Mouse (Mus musculus): ENCODE measurements around the gene Rnf6. TPM values are rescaled to one million over a fixed set of nuclear protein-coding genes. Genes with fewer than 3 reads are reported as not detected.
A peak's percentile ranks its signal among the peaks of the same experiment; 100 is the strongest.

The Rnf6 gene
- 10 to 100 TPM; 47.2 to 74.5 TPM for total RNA-seq (2021)
- long read RNA-seq, experiment 1, transcript Rnf6-208 (5 exons, 3,276 nt), result minor isoform, 10 of 68 reads
- long read RNA-seq, experiment 1, transcript Rnf6-206 (5 exons, 3,452 nt), result major isoform, 33 of 68 reads
- long read RNA-seq, experiment 1, partial matches to known transcripts, result 13 of 68 reads
- long read RNA-seq, experiment 1, other reads (novel, unspliced or antisense), result 8 of 68 reads
- long read RNA-seq, experiment 2, transcript Rnf6-206 (5 exons, 3,452 nt), result major isoform, 142 of 212 reads
- long read RNA-seq, experiment 2, transcript Rnf6-201 (5 exons, 2,388 nt), result minor isoform, 16 of 212 reads
- long read RNA-seq, experiment 2, transcript Rnf6-208 (5 exons, 3,276 nt), result minor isoform, 6 of 212 reads
- long read RNA-seq, experiment 2, partial matches to known transcripts, result 32 of 212 reads
- long read RNA-seq, experiment 2, other reads (novel, unspliced or antisense), result 16 of 212 reads

DNA sequence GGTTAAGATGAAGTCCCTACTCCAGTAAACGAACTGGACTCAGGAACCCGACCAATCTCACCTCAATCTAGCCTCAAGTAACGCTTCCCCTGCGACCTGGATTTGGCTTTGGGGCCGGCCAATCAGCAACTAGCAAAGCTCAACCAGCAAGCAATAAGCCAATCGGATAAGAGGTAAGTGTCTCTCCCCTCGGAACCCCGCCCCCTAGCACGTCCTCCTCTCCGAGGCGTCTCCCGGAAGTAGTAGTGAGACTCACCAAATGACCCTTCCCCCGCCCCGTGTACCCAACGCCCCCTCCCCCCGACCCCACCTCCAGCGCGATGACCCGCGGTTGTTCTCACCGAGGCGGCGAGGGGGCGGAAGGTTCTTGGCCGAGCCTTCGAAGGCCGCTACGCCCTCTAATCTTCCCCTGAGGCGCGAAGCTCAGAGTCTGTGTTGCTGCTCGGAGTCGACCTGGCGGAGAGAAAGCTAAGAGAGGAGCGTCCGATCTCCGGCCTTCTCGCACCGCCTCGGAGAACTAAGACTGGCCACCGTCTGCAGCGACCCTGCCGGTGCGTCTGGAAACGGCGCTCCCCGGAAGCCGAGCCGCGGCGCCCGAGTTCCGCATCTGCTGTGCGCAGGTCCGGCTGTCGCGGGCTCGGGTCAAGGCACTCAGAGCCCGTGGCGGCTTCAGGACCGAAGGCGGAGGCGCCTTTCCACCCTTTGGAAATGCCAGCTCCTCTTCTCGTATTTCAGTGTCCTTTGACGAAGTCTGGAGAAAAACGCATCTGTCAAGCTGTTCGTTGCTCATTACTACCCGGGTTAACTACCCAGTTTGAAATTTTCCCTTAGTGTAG is at the start of gene Rnf6:
TSS of gene Rnf6 (minus strand) at position 677 of the 836 bp plus-strand sequence.
- peak; percentile 84 for DNase-seq (ENCODE audit: low spot score in 2 of 2)

DNA sequence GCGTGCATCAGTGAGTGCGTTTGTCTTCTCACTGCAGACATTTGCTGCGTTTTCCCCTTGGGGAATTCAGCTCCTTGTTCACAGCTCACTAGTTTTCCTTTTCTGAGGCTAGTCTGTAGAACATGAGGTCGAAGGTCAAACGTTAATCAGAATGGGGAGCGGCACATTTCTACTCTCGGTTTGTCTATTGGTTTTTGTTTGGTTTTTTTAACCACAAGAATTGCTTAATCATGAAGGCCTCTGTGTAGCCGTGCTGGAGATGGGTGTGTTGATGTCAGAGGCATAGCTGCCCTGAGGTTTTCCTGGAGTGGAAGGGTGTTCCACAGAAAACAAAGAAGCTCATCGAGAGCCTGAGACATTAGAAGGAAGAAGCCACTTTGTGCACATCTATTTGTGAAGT is 49.2 kb upstream of the Rnf6 start:
- DNase-seq (ENCODE audit: low spot score in 2 of 2), result no peak

DNA sequence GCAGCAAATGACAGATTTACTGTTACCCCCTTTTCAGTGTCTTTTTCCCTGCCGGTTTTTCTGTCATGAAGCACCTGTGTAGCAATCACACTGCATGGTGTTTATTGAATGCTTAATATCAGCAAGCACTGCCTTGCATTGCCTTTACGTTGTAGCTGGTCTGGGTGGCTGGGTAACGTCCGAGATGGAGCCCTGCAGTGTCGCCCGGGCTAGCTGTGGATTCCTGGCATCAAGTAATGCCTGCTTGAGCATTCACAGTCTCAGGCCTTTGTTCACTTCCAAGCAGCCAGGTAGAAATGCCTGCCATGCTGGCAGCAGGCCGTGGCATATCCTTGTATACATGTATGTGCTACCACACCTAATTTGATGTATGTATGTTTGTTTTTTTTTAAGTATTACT is 46.4 kb upstream of the Rnf6 start:
- no peak for DNase-seq (ENCODE audit: low spot score in 2 of 2)

DNA sequence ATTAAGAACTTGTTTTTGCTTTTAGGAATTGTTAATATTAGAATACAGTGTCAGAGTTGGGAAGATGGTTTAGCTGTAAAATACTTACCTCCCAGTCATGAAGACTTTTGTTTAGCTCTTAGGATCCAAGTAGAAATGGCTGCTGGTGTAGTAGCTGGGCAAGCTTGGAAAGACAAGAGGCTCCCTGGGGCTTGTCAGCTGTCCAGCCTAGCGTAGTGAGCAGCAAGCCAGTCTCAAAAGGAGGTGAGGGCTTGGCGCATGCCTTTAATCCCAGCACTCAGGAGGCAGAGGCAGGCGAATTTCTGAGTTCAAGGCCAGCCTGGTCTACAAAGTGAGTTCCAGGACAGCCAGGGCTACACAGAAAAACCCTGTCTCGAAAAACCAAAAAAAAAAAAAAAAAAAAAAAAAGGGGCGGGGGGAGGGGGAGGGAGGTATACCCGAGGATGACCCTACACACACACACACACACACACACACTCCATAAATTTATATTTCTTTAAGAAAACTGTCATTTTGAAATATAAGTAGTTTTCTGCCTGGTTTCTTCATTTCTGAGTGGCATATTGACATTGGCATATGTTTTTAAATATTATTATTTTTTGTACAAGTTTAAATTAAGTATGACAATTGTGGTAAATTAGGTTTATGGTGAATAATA is 44.7 kb upstream of the Rnf6 start:
- no peak for DNase-seq (ENCODE audit: low spot score in 2 of 2)

DNA sequence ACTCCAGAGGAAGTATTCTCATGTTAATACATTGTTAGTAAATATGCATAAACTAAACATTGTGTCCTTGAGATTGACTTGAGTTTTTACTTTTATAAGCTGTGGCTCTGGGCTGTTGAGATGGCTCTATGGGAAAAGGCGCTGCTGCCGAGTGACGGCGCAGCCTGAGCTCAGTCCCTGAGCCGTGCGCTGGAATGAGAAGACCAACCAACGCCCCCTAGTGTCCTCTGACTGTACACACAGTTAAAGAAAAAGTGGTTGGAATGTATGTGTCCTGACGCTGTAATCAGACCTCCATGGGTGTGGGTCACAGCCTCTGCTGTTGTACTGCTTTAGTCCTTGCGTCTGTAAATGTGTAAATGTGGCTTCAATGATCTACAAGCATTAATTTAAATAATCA is 38.6 kb upstream of the Rnf6 start:
- DNase-seq (ENCODE audit: low spot score in 2 of 2), result no peak

DNA sequence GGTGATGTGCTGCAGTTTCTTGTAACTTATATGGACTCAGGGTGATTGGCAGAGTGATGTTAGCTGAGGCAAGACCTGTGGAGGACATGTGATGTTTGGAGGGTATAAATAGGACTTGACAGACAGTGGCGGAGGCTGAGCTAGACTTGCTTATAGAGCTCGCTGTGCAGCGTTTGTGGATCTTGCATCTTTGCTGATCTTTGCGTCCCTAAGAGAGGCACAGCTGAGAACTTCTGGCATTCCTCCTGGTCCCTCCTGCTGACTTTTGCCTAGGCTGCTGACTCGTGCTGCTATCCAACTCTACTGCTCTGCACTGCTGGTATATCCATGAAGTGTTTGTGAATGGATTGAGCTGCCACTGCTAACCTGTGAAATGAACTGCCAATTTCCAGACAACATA is 32.3 kb upstream of the Rnf6 start:
- DNase-seq (ENCODE audit: low spot score in 2 of 2), result no peak

DNA sequence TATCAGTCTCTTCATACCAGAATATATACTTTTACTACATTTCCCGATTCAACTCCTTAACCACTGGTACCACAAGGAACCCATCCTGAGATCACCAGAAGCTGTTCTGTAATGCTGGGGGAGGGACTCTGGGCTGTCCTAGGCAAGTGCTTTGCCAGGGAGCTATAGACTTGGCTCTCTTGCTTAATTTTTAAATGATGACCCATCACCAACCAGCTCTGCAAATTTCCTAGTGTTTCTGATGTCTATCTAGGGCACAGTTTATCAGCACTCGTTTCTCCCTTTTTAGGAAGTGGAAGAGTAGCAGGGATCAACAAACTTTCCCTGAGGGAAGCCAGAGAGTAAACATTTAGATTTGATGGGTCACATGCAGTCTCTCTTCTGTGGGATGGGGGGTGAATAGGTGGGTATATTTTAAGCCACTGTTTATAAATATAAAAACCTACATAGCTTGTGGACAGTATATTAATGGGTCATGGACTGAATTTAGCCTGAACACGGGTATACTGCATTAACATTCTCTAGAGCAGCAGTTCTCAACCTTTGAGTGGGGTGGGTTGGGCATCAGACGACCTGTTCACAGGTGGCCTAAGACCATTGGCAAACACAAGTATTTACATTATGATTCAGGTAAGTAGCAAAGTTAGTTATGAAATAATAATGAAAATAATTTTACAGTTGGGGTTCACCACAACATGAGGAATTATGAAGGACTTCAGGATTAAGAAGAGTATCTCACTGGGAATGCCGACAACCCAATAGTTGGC is 30.5 kb upstream of the Rnf6 start:
- peak in 1 of 2 experiments; percentile 43 for DNase-seq (ENCODE audit: low spot score in 2 of 2)

DNA sequence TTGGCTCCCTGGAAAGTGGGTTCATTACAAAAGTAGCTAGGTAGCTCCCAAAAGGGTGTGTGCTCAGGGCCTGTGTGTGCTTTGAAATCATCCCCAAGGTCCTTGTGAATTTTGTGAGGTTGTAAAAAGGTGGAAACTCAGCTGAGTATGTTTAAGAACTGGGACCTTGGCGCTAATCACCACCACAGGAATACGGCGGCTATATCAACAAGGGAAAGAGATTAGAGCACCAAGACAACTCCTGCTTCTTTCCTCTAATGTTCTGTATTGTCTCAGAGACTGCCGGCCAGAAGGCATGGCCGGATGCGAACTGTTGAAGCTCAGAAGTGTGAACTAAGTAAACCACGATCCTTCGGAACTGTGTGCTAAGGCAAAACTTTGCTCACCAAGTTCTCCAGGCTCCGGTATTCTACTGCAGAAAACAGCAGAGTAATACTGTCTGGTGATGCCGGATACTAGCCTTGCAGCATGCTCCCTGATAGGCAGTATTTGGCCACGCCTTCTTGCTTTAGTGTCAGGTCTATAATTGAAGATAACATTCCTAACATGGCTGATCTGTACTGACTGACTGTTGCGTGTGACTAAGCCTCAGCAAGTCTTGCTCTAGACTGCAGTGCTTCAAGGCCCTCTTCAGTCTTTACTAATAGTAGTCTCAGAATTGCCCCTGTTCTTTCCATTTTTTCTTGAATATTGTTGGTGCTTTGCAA is 29.2 kb upstream of the Rnf6 start:
- DNase-seq (ENCODE audit: low spot score in 2 of 2), result no peak

DNA sequence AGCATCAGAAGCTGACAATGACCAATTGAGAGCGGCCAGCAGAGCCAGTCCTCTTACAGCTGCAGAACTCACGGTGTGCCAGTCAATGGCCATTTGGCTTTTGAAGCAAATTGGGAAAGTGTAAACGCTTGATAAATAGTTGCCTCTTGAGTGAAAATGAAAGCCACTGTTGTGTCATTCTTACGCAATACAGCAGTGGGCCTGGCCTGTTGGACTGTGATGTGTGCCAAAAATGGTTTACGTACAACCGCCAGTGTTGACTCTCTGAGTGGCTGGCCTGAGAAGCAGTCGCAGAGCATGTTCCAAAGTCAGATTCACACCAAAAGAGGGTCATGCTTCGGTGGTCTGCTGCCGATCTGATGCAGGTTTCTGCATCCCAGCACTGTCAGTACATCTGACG is 27.4 kb upstream of the Rnf6 start:
- DNase-seq (ENCODE audit: low spot score in 2 of 2), result no peak

DNA sequence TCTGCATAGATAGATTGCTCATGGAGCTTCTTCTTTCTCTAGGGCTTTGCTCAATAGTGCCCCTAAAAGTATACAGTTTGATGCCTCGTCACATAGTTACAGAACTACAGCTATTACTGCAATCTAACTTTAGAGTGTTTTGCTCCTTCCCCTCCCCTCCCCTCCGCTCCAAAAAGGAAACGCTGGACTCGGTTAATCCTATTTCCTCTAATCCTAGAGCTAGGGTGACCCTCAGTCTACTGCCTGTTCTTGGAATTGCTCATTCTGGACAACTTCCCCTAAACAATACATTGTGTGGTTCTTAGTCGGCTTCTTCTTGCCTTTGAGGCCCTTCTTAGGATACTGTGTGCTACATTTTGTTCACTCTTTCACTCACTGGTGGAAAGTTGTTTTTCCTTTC is 26.4 kb upstream of the Rnf6 start:
- DNase-seq (ENCODE audit: low spot score in 2 of 2), result peak in 1 of 2 experiments; percentile 7

DNA sequence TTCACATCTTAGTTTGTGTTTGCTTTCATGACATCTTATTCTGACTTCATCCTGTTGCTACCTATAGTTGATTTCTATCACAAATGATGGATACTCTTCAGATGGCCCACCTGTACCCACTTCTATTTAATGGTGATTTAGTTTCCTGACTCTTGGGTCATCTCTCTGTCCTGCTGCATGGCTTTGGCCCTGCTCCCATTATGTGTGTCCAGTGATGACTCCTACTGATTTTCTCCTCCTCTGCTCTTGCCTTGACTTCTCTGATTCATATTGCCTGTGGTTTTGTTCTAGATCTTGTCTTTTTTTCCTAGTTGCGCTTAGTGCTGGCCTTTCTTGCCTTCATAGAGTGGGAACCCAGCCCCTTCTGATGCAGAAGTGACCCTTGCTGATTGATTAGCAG is 25.0 kb upstream of the Rnf6 start:
- no peak for DNase-seq (ENCODE audit: low spot score in 2 of 2)

DNA sequence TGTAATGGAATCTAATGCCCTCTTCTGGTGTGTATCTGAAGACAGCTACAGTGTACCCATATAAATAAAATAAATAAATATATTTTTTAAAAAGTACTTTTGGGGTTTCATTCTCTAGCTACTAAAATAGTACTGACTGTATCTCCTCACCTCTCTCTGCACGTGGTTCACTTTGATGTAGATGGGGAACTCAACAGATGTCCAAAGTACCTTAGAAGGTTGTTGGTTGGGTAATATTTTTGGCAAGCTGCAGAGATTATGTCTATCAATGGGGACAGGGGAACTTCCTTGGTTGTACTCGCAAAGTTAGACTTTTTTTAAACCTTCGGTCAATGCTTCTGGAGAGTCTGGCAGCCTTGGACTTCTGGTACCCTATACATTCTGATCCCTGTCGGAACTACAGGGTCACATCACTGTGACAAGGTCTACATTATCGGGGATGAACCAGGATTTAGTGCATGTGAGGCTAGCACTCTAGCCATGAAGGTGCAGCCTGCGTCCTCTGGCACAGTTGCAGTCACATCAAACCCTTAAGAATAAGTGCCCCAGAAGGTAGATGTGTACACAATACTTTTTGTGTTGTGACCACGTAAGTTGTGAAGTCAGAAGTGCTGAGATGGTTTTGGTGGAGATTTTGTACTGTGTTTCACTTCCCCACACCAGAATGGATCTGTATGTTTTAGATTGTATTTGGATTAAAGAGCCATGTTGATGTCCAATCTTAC is 24.5 kb upstream of the Rnf6 start:
- DNase-seq (ENCODE audit: low spot score in 2 of 2), result no peak

DNA sequence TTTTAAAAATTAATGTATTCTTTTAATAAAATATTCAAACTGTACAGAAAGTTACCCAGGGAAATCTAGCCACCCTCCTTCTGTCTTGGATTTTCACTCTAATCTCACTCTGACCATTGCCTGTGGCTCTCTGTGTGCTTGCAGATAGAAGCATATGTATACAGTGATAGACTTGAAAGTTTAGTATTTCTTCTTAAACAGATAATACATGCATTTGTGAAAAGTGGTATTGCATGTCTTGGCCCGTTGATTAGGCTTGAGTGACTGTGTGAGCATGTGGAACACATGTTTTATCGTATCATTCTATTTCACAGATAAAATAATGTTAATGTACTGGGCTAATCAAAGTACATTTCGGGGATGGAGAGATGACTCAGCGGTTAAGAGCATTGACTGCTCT is 23.8 kb upstream of the Rnf6 start:
- DNase-seq (ENCODE audit: low spot score in 2 of 2), result no peak

DNA sequence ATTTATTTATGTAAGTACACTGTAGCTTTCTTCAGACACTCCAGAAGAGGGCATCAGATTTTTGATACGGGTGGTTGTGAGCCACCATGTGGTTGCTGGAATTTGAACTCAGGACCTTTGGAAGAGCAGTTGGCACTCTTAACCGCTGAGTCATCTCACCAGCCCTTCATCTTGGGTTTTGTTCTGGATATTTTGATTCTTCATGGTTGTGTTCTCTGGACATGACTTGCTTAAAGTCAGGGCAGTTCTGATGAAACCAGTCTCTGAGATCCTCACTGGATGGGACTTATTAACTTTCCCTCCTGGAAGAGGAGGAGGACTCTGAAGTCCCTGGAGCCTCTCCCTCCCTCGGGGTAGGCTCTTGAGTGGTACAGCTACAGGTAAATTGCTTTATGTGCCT is 19.8 kb upstream of the Rnf6 start:
- no peak for DNase-seq (ENCODE audit: low spot score in 2 of 2)

DNA sequence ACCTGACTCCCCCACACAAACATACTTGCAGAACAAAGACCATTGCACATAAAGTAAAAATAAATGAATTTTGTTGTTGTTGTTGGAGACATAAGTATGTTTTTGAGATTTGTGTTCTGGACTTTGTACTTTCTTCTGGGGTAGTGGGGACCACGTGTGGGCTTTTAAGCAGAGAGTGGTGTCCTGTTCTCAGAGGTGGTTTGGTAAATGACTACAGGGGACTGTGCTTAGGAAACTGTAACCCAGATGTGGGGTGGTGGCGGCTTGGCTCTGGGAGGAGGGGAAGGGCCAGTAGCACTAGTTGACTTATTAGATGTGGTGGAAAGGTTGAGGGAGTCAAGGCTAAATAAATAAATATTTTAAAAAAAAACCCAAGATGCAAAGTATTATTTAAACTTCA is 19.4 kb upstream of the Rnf6 start:
- no peak for DNase-seq (ENCODE audit: low spot score in 2 of 2)

DNA sequence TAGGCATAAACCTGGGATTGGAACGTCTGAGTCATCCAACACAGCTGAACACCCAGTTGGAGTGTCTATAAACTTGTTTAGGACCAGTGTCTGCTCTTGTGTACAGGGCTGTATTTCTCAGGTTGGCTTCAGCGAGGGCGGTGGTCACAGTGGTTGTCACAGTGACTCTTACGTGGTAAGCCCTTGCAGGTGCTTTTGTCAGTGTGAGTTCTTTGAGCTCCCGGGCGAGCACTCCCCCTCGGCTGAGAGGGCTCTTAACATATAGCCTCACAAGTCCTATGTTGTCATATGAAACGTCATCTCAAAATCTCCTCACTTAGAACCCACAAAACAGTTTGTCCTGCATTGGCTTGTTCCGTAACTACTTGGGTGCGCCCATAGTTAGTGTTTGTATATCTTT is 16.9 kb upstream of the Rnf6 start:
- DNase-seq (ENCODE audit: low spot score in 2 of 2), result no peak

DNA sequence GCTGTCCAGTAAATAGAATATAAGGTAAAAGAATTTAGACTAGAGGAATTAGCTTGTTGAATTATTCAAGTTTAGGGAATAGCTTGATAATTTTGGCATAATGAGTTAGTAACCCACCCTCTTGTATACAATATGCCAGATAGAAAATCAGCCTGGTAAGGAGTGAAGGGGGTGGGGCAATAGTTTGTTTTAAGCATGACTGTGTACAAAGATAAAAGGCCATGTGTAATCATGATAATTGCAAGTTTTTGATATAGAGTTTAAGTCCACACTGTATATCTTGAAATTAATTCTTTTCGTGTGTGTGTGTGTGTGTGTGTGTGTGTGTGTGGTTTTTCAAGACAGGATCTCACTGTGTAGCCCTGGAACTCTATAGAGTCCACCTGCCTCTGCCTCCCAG is 13.0 kb upstream of the Rnf6 start:
- no peak for DNase-seq (ENCODE audit: low spot score in 2 of 2)

DNA sequence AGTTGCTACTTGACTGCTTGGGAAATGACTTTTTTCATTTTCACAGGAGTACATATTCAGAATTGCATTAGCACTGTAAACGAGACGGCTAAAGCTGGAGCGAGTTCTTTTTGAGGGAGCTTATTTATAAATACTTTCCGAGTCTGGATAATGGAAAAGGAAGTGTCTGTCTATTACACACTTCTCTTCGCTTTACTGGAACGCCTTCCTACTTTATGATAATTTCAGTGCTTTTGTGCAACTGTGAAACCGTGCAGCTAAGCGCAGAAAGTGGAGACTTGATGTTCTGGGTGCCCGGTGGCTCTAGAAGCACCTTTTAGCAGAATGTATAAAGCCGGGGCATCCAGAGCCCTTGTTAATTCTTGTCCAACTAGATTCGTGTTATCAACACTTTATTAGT is 11.5 kb upstream of the Rnf6 start:
- no peak for DNase-seq (ENCODE audit: low spot score in 2 of 2)

DNA sequence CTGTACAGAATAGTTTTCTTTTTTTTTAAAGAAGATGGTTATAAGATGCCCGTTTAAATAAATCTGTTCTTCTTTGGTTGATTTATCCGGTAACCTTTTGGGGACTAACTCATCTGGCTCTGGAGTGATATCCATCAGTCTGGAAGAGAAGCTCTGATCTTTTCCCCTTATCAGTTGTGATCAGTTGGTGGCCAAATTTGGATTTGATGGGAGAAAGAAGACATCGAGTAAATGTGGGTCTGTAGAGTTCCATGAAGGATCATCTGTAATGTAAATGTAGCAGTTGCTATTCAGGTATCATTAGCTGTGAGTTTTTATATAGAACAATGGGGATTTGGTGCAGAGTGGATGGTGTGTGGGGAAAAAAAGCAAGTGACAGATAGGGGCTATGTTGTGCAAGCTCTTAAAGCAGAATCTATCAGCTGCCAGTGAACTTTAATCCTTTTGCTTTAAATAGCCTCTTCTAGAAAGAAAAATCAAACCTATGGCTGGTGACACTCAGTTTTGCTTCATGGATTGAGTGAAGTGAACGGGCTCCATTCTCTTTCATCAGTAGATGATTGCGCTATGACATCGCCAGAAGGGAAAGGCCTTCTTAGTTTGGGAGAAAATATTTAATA is 10.8 kb upstream of the Rnf6 start:
- no peak for DNase-seq (ENCODE audit: low spot score in 2 of 2)
